Mouse (Mus musculus) heart, embryonic 13.5 days (tissue): ENCODE measurements around the gene Nr4a3. TPM values are rescaled to one million over a fixed set of nuclear protein-coding genes. Genes with fewer than 3 reads are reported as not detected.

Experiments
- ATAC-seq: fragments of 200-750 bp; cut with Nextera tagmentation; 2 replicates; pipeline ENCODE4 v1.8.0; 2017; ENCODE audit warnings: moderate TSS enrichment; ENCODE audit not compliant: insufficient number of reproducible peaks, low FRiP score, low TSS enrichment; ENCODE audit errors: extremely low read depth
- H3K27ac ChIP-seq: fragments of 300-500 bp; sonication (generic); replicated peaks from 2 replicates; pipeline ENCODE4 v1.5.1; 2015; ENCODE audit warnings: moderate library complexity, mild to moderate bottlenecking, inconsistent platforms
- H3K27me3 ChIP-seq: fragments of 300-500 bp; sonication (generic); replicated peaks from 2 replicates; pipeline ENCODE4 v1.6.1; 2015; ENCODE audit warnings: mild to moderate bottlenecking, inconsistent platforms
- H3K36me3 ChIP-seq: fragments of 300-500 bp; sonication (generic); 2 replicates; pipeline ENCODE4 v1.6.1; 2015; ENCODE audit warnings: mild to moderate bottlenecking, inconsistent platforms
- H3K4me1 ChIP-seq: fragments of 300-500 bp; sonication (generic); 2 replicates; pipeline ENCODE4 v1.6.1; 2015; ENCODE audit warnings: inconsistent platforms
- H3K4me2 ChIP-seq: fragments of 300-500 bp; sonication (generic); 2 replicates; pipeline ENCODE4 v1.6.1; 2015; ENCODE audit warnings: inconsistent platforms, mild to moderate bottlenecking, moderate library complexity
- H3K4me3 ChIP-seq: fragments of 300-500 bp; sonication (generic); 2 replicates; pipeline ENCODE4 v1.5.1; 2015; ENCODE audit warnings: moderate library complexity, mild to moderate bottlenecking, inconsistent platforms
- H3K9ac ChIP-seq: fragments of 300-500 bp; sonication (generic); 2 replicates; pipeline ENCODE4 v1.6.1; 2015; ENCODE audit warnings: inconsistent platforms, mild to moderate bottlenecking, moderate library complexity
- H3K9me3 ChIP-seq: fragments of 300-500 bp; sonication (generic); 2 replicates; pipeline ENCODE4 v1.6.1; 2016; ENCODE audit warnings: inconsistent platforms
- WGBS: fragments of 180-500 bp; shearing (Covaris S2); methylation state at CpG from one replicate; pipeline ENCODE4 v1.1.7; 2015; ENCODE audit warnings: mixed read lengths; 5-methylcytosine and 5-hydroxymethylcytosine counted together
- polyA plus RNA-seq: library from polyadenylated mRNA; unstranded; fragments of >200 nt; fragmentation: Nextera tagmentation; extraction: Ambion mirVana; gene quantifications from 2 replicates; pipeline ENCODE4 v1.2.1, GENCODE M21; 2015

Gene Nr4a3
- polyA plus RNA-seq, 1 experiment from 2014 or later, result 0.28 TPM

- ATAC-seq, result peak; percentile 47; the same call in 1 of the 2 replicates
- Histone ChIP-seq H3K4me2 (peak overlapping the region; percentile 84), H3K27me3 (peaks cover 3% of the 10 kb centered on the region; the same call in 1 of the 2 replicates), H3K36me3 (no peaks in the 10 kb centered on the region), H3K27ac (no peak overlapping the region), H3K9me3 (no peaks in the 10 kb centered on the region), H3K4me3 (peak overlapping the region; percentile 86), H3K9ac (peak overlapping the region; percentile 93), H3K4me1 (0 out of 2 replicates have a peak, but pooled peaks cover 6% of the 10 kb centered on the region)
- 7% methylated on average over 9 of the region's 9 CpGs for WGBS
These were observed 79.4 kb downstream of the Nr4a3 start for GRCm38 (mm10) chr4:48124416-48124772.

GRCm38 (mm10) chr4:48124773-48125469 is 80.0 kb downstream of the Nr4a3 start, which contains the start of gene Stx17:
TSS of gene Stx17 (plus strand) at chr4:48124915.
- Histone ChIP-seq H3K4me3 (peak within 1 kb of the TSS; percentile 86), H3K27me3 (peaks cover 3% of the 10 kb centered on the region; the same call in 1 of the 2 replicates), H3K36me3 (no peaks in the 10 kb centered on the region), H3K9ac (peak within 1 kb of the TSS; percentile 93), H3K27ac (peak within 1 kb of the TSS; percentile 59; the same call in 1 of the 2 replicates), H3K9me3 (no peaks in the 10 kb centered on the region), H3K4me1 (0 out of 2 replicates have a peak, but pooled peaks cover 6% of the 10 kb centered on the region), H3K4me2 (peak within 1 kb of the TSS; percentile 84)
- peak; percentile 98 for ATAC-seq
- WGBS, result under 1% methylated on average over 58 of the region's 58 CpGs

- Histone ChIP-seq H3K27ac (no peak overlapping the region), H3K4me1 (0 out of 2 replicates have a peak, but pooled peaks cover 4% of the 10 kb centered on the region), H3K9ac (no peak overlapping the region), H3K4me3 (no peak overlapping the region), H3K27me3 (no peaks in the 10 kb centered on the region), H3K9me3 (no peaks in the 10 kb centered on the region), H3K36me3 (peaks cover 26% of the 10 kb centered on the region), H3K4me2 (no peak overlapping the region)
- ATAC-seq, result no peak
- WGBS, result 77% methylated on average over 6 of the region's 6 CpGs
These were observed 85.4 kb downstream of the Nr4a3 start for GRCm38 (mm10) chr4:48130314-48130713.

- Histone ChIP-seq H3K36me3 (peaks cover 32% of the 10 kb centered on the region), H3K9ac (no peak overlapping the region), H3K4me2 (no peak overlapping the region), H3K4me3 (no peak overlapping the region), H3K9me3 (no peaks in the 10 kb centered on the region), H3K27me3 (no peaks in the 10 kb centered on the region), H3K27ac (no peak overlapping the region), H3K4me1 (no peaks in the 10 kb centered on the region)
- 91% methylated on average over 9 of the region's 9 CpGs for WGBS
- no peak for ATAC-seq
These were observed 86.7 kb downstream of the Nr4a3 start for GRCm38 (mm10) chr4:48131606-48132005.

- H3K4me2 ChIP-seq, result no peak overlapping the region
- H3K4me1 ChIP-seq, result no peaks in the 10 kb centered on the region
- H3K27me3 ChIP-seq, result no peaks in the 10 kb centered on the region
- H3K36me3 ChIP-seq, result peaks cover 35% of the 10 kb centered on the region
- no peaks in the 10 kb centered on the region for H3K9me3 ChIP-seq
- no peak overlapping the region for H3K27ac ChIP-seq
- ATAC-seq, result no peak
- WGBS, result 86% methylated on average over 3 of the region's 3 CpGs
- H3K9ac ChIP-seq, result no peak overlapping the region
- no peak overlapping the region for H3K4me3 ChIP-seq
These were observed 87.8 kb downstream of the Nr4a3 start for GRCm38 (mm10) chr4:48132721-48133120.

Other genes starting within 250 kb of the Nr4a3 start
- gene Stx17, start 79.8 kb downstream of the Nr4a3 start, polyA plus RNA-seq, result 20.9 and 21.0 TPM in 2 replicates
- gene Erp44, start 234.4 kb downstream of the Nr4a3 start, polyA plus RNA-seq, result 55.4 and 60.3 TPM in 2 replicates
- gene Invs, start 234.6 kb downstream of the Nr4a3 start, polyA plus RNA-seq, result 4.5 TPM in 2 replicates